Mouse (Mus musculus): ENCODE results near the gene Gtf2ird2.

DNA sequence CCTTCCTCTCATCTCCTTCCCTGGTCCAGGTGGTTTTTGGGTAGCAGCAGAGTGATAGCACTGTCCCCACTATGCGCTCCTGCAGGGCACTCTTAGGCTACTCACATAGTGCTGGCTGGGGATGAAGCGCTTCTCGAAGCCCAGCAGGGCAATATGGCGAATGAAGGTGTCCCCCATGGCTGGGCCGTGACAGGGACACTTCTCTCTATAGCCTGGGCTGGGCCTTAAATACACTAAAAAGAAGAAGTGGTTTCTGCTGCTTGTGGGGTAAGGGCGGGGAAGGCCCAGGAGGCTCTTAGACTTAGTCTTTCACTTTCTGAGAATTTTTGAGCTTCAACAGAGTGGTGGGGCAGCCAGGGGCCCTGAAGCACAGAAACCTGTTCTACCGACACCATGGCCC, 45.6 kb downstream of the Gtf2ird2 start, which contains the start of gene Ncf1:
- TF ChIP-seq CTCF (conservative IDR thresholded peaks at IDR 0.05; ENCODE audit: low read length) (no peak), POU5F1 (IDR thresholded peaks at IDR 0.05; ENCODE audit: borderline replicate concordance, low read length) (no peak)
